Mouse (Mus musculus) activated CD4-positive, CD25-positive, alpha-beta regulatory T cell, adult 9 weeks (primary cell): ENCODE measurements around the gene Prpf4b. TPM values are rescaled to one million over a fixed set of nuclear protein-coding genes. Genes with fewer than 3 reads are reported as not detected.

ENCODE experiments used
- polyA plus RNA-seq: library from polyadenylated mRNA; unstranded; fragments of 100-300 nt; shearing (Covaris generic); gene quantifications from one replicate; pipeline ENCODE4 v1.2.1, GENCODE M21; 2017

Gene Prpf4b
- 118 TPM for polyA plus RNA-seq

DNA sequence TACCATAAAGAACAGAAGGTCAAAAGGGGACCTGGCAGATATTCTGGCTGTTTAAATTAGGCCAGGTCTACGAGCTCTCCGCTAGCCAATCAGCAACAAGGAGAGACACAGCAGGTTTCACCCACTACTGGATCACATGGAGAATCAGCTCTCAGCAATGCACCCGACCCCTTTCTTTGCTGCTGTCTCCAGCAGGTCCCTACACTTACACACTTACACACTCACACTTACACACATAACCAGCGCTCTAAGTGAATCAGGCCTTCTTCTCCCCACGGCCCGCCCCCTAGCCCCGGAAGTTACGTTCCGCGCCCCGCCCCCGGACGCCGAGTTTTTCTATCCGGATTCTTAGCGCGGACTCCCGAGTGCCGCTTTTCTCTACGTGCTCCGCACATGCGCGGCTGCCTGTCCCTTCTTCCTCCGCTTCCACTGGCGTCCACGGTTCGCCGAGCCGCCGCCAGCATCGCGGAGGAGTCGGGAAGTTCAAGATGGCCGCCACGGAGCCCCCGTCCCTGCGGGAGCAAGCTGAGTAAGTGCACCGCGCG lies at the start of gene Prpf4b:
TSS of gene Prpf4b (plus strand) at position 137 of the 545 bp plus-strand sequence.

GRCm38 (mm10) chr13:34924210-34924609 lies 49.1 kb downstream of the Prpf4b start, which contains the start of the genes Fam217a and 4933417A18Rik:
Fam217a (minus strand) TSS chr13:34924310.
4933417A18Rik (plus strand) TSS chr13:34924409.

Other genes starting within 250 kb of the Prpf4b start
- 0.34 TPM for gene Pxdc1, start 221.8 kb upstream of the Prpf4b start, polyA plus RNA-seq
- gene Fam50b, start 140.5 kb upstream of the Prpf4b start, polyA plus RNA-seq = not detected
- gene Fam217a, start 49.0 kb downstream of the Prpf4b start, polyA plus RNA-seq = not detected
- gene 4933417A18Rik, start 49.1 kb downstream of the Prpf4b start, polyA plus RNA-seq = not detected
- not detected for gene Eci3, start 88.5 kb downstream of the Prpf4b start, polyA plus RNA-seq
- gene Eci2, start 151.8 kb downstream of the Prpf4b start, polyA plus RNA-seq = 76.0 TPM